Mouse (Mus musculus) CD4-positive helper T cell, adult 2 months (primary cell): ENCODE results near the gene Rnase12.

Experiments
- DNase-seq: peaks from one replicate; pipeline ENCODE4 v3.0.0-alpha.2; 2012; ENCODE audit warnings: low read depth, missing footprints, low spot score

Gene Rnase12

GRCm38 (mm10) chr14:51085086-51085485 lies 27.6 kb upstream of the Rnase12 start:
- no peak for DNase-seq

GRCm38 (mm10) chr14:51083805-51084204 lies 26.3 kb upstream of the Rnase12 start:
- no peak for DNase-seq

- peak; percentile 76 for DNase-seq
Observed at GRCm38 (mm10) chr14:51082599-51083581, 25.4 kb upstream of the Rnase12 start.

- DNase-seq = no peak
Observed at GRCm38 (mm10) chr14:51081035-51081434, 23.6 kb upstream of the Rnase12 start.

GRCm38 (mm10) chr14:51079180-51079579 lies 21.7 kb upstream of the Rnase12 start:
- DNase-seq = no peak

GRCm38 (mm10) chr14:51074335-51074734 lies 16.9 kb upstream of the Rnase12 start, which contains the start of gene Olfr750:
Gene Olfr750, minus strand, starts transcription at chr14:51074435.
- DNase-seq = no peak

- DNase-seq = peak; percentile 71
Observed at GRCm38 (mm10) chr14:51069617-51070016, 12.2 kb upstream of the Rnase12 start.

- DNase-seq = no peak
Observed at GRCm38 (mm10) chr14:51068956-51069355, 11.5 kb upstream of the Rnase12 start.

GRCm38 (mm10) chr14:51060761-51061160 lies 3.3 kb upstream of the Rnase12 start:
- DNase-seq = no peak

- no peak for DNase-seq
Observed at GRCm38 (mm10) chr14:51054243-51055237, 2.9 kb downstream of the Rnase12 start.

GRCm38 (mm10) chr14:51053176-51053575 lies 4.3 kb downstream of the Rnase12 start:
- no peak for DNase-seq

GRCm38 (mm10) chr14:51051941-51052340 lies 5.5 kb downstream of the Rnase12 start:
- DNase-seq = no peak

GRCm38 (mm10) chr14:51050063-51050462 lies 7.4 kb downstream of the Rnase12 start, which contains the start of gene Rnase11:
Gene Rnase11, minus strand, starts transcription at chr14:51050163.
- no peak for DNase-seq

- DNase-seq = no peak
Observed at GRCm38 (mm10) chr14:51047846-51048245, 9.6 kb downstream of the Rnase12 start.

GRCm38 (mm10) chr14:51041769-51042168 lies 15.7 kb downstream of the Rnase12 start, which contains the start of gene Rnase9:
Gene Rnase9, minus strand, starts transcription at chr14:51041869.
- DNase-seq = no peak

GRCm38 (mm10) chr14:51036214-51036613 lies 21.2 kb downstream of the Rnase12 start:
- no peak for DNase-seq

GRCm38 (mm10) chr14:51035206-51035605 lies 22.3 kb downstream of the Rnase12 start:
- DNase-seq = no peak

GRCm38 (mm10) chr14:51027387-51028155 lies 29.9 kb downstream of the Rnase12 start:
- DNase-seq = peak; percentile 14

- DNase-seq = peak; percentile 83
Observed at GRCm38 (mm10) chr14:51026391-51027133, 30.9 kb downstream of the Rnase12 start.

- DNase-seq = no peak
Observed at GRCm38 (mm10) chr14:51024820-51025219, 32.6 kb downstream of the Rnase12 start.
